Comparison of ENCODE assay signal across 10 mouse cellular contexts in genomic region chr12:76803028-76803427, GRCm38 (mm10). TPM values are rescaled to one million over a fixed set of nuclear protein-coding genes. Genes with fewer than 3 reads are reported as not detected.
"Had no signal": no experiment of that assay in that cellular context is flagged by ENCODE, and none has a peak within 500 bp of the region (broad histone marks: within the 10 kb centered on the region; RNA-seq: fewer than 3 reads in every experiment).

No protein-coding gene starts in this region.

- DNase-seq: kidney, adult 9 months; kidney, postnatal 36 days; layer of hippocampus, adult 9-11 months; layer of hippocampus, postnatal 36 days; lung, postnatal 14 days; right cerebral cortex, postnatal 14 days; thymus, adult 18-20 months; thymus, postnatal 14 days had no signal

RNA-seq across cellular contexts. Expression of gene Gpx2, which starts 7.7 kb away (rescaled TPM):
- total RNA-seq: monocyte, adult 5-6 weeks; neutrophil, adult 5-6 weeks had no signal

RNA-seq across cellular contexts. Expression of gene Rab15, which starts 19.7 kb away (rescaled TPM):
- total RNA-seq: monocyte, adult 5-6 weeks; neutrophil, adult 5-6 weeks had no signal
